Mouse (Mus musculus): ENCODE measurements at regions not wholly inside any gene's neighbourhood (a gene's known extent, or its start where the extent isn't known, plus 50 kb on each side); places are given as distances from the start of the nearest gene placed in this dataset.

DNA sequence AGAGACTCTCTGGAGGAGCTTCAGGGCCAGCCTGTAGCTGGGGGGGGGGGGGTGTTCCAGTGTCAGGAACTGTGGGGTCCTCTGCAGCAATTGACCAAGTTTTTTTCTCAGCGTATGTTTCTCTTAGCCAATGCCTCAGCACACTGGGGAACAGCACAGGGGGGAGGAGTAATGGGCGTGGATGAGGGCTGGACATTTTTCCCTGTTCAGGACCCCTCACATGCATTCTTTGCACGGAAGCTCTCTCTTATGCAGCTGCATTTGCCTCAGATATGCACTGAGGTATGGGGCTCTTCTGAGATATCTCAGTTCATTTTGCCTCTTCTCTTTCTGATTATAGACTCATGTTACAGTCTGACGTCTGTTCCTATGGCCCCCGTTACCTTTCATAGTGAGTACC lies 200.8 kb downstream of the Ttc32 start:
- TF ChIP-seq MXI1 (IDR thresholded peaks at IDR 0.05; ENCODE audit: low read depth, low read length), result no peak
- no peak for TF ChIP-seq UBTF (IDR thresholded peaks at IDR 0.05; ENCODE audit: low read depth, low read length)
- no peak for TF ChIP-seq CTCF (conservative IDR thresholded peaks at IDR 0.05 in 1 of 2, IDR thresholded peaks at IDR 0.05 in 1 of 2; ENCODE audit: low read depth in 2 of 2, low read length in 2 of 2)
- TF ChIP-seq POLR2AphosphoS2 (IDR thresholded peaks at IDR 0.05; ENCODE audit: low read depth, low read length), result no peak
- TF ChIP-seq E2F4 (IDR thresholded peaks at IDR 0.05; ENCODE audit: insufficient replicate concordance, low read depth, low read length), result no peak
- no peak for TF ChIP-seq MAX (IDR thresholded peaks at IDR 0.05; ENCODE audit: low read length)
- no peak for TF ChIP-seq POLR2A (IDR thresholded peaks at IDR 0.05; ENCODE audit: low read depth, low read length)
- no peak for TF ChIP-seq ZMIZ1 (IDR thresholded peaks at IDR 0.05; ENCODE audit: low read depth, low read length)
- no peak for TF ChIP-seq USF1 (IDR thresholded peaks at IDR 0.05; ENCODE audit: low read depth, low read length)
